Mouse (Mus musculus): ENCODE data around the gene Map4k3. TPM values are rescaled to one million over a fixed set of nuclear protein-coding genes. Genes with fewer than 3 reads are reported as not detected.

Map4k3 gene
- polyA plus RNA-seq, 1 experiment from 2014 or later: 28.8 TPM

DNA sequence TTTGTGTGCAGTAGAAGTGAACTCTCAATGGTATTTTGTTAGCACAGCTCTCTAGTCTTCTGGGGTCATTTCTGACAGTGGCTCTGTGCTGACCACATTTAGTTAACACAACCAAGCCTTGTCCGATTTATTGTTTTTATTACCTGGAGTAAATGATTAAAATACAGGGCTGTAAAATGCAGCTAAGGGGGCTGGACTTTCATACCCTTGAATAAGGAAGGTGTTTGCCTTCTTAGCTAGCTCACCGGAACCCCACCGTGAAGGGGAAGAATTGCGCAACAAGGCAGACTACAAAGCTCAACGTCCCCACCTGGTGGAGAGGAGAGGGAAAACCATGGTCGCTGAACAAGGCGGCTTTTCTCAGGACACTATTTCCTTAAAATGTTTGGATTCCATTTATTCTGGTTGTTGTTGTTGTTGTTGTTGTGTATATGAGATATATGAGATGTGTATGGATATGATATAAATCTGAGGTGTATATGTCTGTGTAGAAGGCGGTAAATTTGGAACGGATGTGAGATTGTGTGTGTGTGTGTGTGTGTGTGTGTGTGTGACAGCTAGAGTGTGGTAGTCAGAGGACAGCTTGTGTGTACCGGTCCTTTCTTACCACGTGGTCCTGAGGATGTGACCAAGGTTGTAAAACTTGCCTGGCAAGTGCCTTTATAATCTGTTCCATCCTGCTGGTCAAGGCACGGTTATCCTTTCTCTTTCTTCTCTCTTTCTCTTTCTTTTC is 167.4 kb downstream of the Map4k3 start:
- no peak overlapping the region for H3K4me3 ChIP-seq (replicated peaks; ENCODE audit: low read length)
- H3K9me3 ChIP-seq (ENCODE audit: control insufficient read depth, low read length): no peaks in the 10 kb centered on the region
- peak; percentile 45 for ATAC-seq
- H3K27me3 ChIP-seq (replicated peaks; ENCODE audit: control insufficient read depth, insufficient read depth, low read length): no peaks in the 10 kb centered on the region
- H3K27ac ChIP-seq (ENCODE audit: low read length): no peak overlapping the region
- H3K36me3 ChIP-seq (ENCODE audit: control insufficient read depth, insufficient read depth): no peaks in the 10 kb centered on the region
- H3K9ac ChIP-seq (replicated peaks; ENCODE audit: low read depth, low read length): no peak overlapping the region
- no peaks in the 10 kb centered on the region for H3K4me1 ChIP-seq (replicated peaks; ENCODE audit: control insufficient read depth, insufficient read depth, low read length)
- 19% methylated on average over 12 of the region's 12 CpGs for WGBS
- no peak overlapping the region for H3K4me2 ChIP-seq (ENCODE audit: low read length)

GRCm38 (mm10) chr17:80559745-80560144 is 168.5 kb downstream of the Map4k3 start:
- Histone ChIP-seq H3K9ac (replicated peaks; ENCODE audit: low read depth, low read length) (no peak overlapping the region), H3K27me3 (replicated peaks; ENCODE audit: control insufficient read depth, insufficient read depth, low read length) (no peaks in the 10 kb centered on the region), H3K36me3 (ENCODE audit: control insufficient read depth, insufficient read depth) (no peaks in the 10 kb centered on the region), H3K4me1 (replicated peaks; ENCODE audit: control insufficient read depth, insufficient read depth, low read length) (no peaks in the 10 kb centered on the region), H3K4me2 (ENCODE audit: low read length) (no peak overlapping the region), H3K9me3 (ENCODE audit: control insufficient read depth, low read length) (no peaks in the 10 kb centered on the region), H3K4me3 (replicated peaks; ENCODE audit: low read length) (no peak overlapping the region), H3K27ac (ENCODE audit: low read length) (no peak overlapping the region)
- WGBS: 82% methylated on average over 4 of the region's 4 CpGs
- ATAC-seq: no peak

- H3K4me1 ChIP-seq (replicated peaks; ENCODE audit: control insufficient read depth, insufficient read depth, low read length): peaks cover 6% of the 10 kb centered on the region
- no peak overlapping the region for H3K9ac ChIP-seq (replicated peaks; ENCODE audit: low read depth, low read length)
- H3K27me3 ChIP-seq (replicated peaks; ENCODE audit: control insufficient read depth, insufficient read depth, low read length): no peaks in the 10 kb centered on the region
- no peak overlapping the region for H3K4me2 ChIP-seq (ENCODE audit: low read length)
- no peaks in the 10 kb centered on the region for H3K36me3 ChIP-seq (ENCODE audit: control insufficient read depth, insufficient read depth)
- H3K27ac ChIP-seq (ENCODE audit: low read length): no peak overlapping the region
- no peaks in the 10 kb centered on the region for H3K9me3 ChIP-seq (ENCODE audit: control insufficient read depth, low read length)
- 36% methylated on average over 11 of the region's 11 CpGs for WGBS
- H3K4me3 ChIP-seq (replicated peaks; ENCODE audit: low read length): no peak overlapping the region
- no peak for ATAC-seq
Measured at GRCm38 (mm10) chr17:80559050-80559449, 169.2 kb downstream of the Map4k3 start.

- 79% methylated on average over 14 of the region's 14 CpGs for WGBS
- H3K9me3 ChIP-seq (ENCODE audit: control insufficient read depth, low read length): no peaks in the 10 kb centered on the region
- ATAC-seq: no peak
Measured at GRCm38 (mm10) chr17:80558583-80558982, 169.7 kb downstream of the Map4k3 start.

GRCm38 (mm10) chr17:80557461-80557860 is 170.8 kb downstream of the Map4k3 start:
- Histone ChIP-seq H3K27ac (ENCODE audit: low read length) (no peak overlapping the region), H3K27me3 (replicated peaks; ENCODE audit: control insufficient read depth, insufficient read depth, low read length) (no peaks in the 10 kb centered on the region), H3K9me3 (ENCODE audit: control insufficient read depth, low read length) (no peaks in the 10 kb centered on the region), H3K36me3 (ENCODE audit: control insufficient read depth, insufficient read depth) (no peaks in the 10 kb centered on the region), H3K4me2 (ENCODE audit: low read length) (no peak overlapping the region), H3K4me3 (replicated peaks; ENCODE audit: low read length) (no peak overlapping the region), H3K4me1 (replicated peaks; ENCODE audit: control insufficient read depth, insufficient read depth, low read length) (peaks cover 11% of the 10 kb centered on the region), H3K9ac (replicated peaks; ENCODE audit: low read depth, low read length) (no peak overlapping the region)
- 96% methylated on average over 5 of the region's 5 CpGs for WGBS
- ATAC-seq: no peak

More at GRCm38 (mm10) chr17:80558583-80558982, 169.7 kb downstream of the Map4k3 start:
- Histone ChIP-seq H3K27ac (ENCODE audit: low read length) (no peak overlapping the region), H3K4me1 (replicated peaks; ENCODE audit: control insufficient read depth, insufficient read depth, low read length) (peaks cover 7% of the 10 kb centered on the region), H3K4me3 (replicated peaks; ENCODE audit: low read length) (no peak overlapping the region), H3K9ac (replicated peaks; ENCODE audit: low read depth, low read length) (no peak overlapping the region), H3K27me3 (replicated peaks; ENCODE audit: control insufficient read depth, insufficient read depth, low read length) (no peaks in the 10 kb centered on the region), H3K4me2 (ENCODE audit: low read length) (no peak overlapping the region), H3K36me3 (ENCODE audit: control insufficient read depth, insufficient read depth) (no peaks in the 10 kb centered on the region)

GRCm38 (mm10) chr17:80553318-80554270 is 174.7 kb downstream of the Map4k3 start:
- peak; percentile 93 for ATAC-seq
- H3K9ac ChIP-seq (replicated peaks; ENCODE audit: low read depth, low read length): peak overlapping the region; percentile 77
- H3K9me3 ChIP-seq (ENCODE audit: control insufficient read depth, low read length): no peaks in the 10 kb centered on the region
- H3K27ac ChIP-seq (ENCODE audit: low read length): peak overlapping the region; percentile 88
- no peaks in the 10 kb centered on the region for H3K27me3 ChIP-seq (replicated peaks; ENCODE audit: control insufficient read depth, insufficient read depth, low read length)
- no peaks in the 10 kb centered on the region for H3K36me3 ChIP-seq (ENCODE audit: control insufficient read depth, insufficient read depth)
- WGBS: 2% methylated on average over 35 of the region's 35 CpGs
- H3K4me2 ChIP-seq (ENCODE audit: low read length): peak overlapping the region; percentile 64
- peak overlapping the region; percentile 75 for H3K4me3 ChIP-seq (replicated peaks; ENCODE audit: low read length)
- H3K4me1 ChIP-seq (replicated peaks; ENCODE audit: control insufficient read depth, insufficient read depth, low read length): peaks cover 11% of the 10 kb centered on the region

GRCm38 (mm10) chr17:80552653-80553052 is 175.6 kb downstream of the Map4k3 start:
- ATAC-seq: no peak
- peak overlapping the region; percentile 64 for H3K4me2 ChIP-seq (ENCODE audit: low read length)
- H3K4me1 ChIP-seq (replicated peaks; ENCODE audit: control insufficient read depth, insufficient read depth, low read length): peaks cover 11% of the 10 kb centered on the region
- no peaks in the 10 kb centered on the region for H3K27me3 ChIP-seq (replicated peaks; ENCODE audit: control insufficient read depth, insufficient read depth, low read length)
- no peaks in the 10 kb centered on the region for H3K9me3 ChIP-seq (ENCODE audit: control insufficient read depth, low read length)
- no peaks in the 10 kb centered on the region for H3K36me3 ChIP-seq (ENCODE audit: control insufficient read depth, insufficient read depth)
- H3K27ac ChIP-seq (ENCODE audit: low read length): peak overlapping the region; percentile 88; the same call in 1 of the 2 replicates
- WGBS: 79% methylated on average over 4 of the region's 4 CpGs
- no peak overlapping the region for H3K4me3 ChIP-seq (replicated peaks; ENCODE audit: low read length)
- H3K9ac ChIP-seq (replicated peaks; ENCODE audit: low read depth, low read length): no peak overlapping the region

- Histone ChIP-seq H3K4me2 (ENCODE audit: low read length) (no peak overlapping the region), H3K36me3 (ENCODE audit: control insufficient read depth, insufficient read depth) (no peaks in the 10 kb centered on the region), H3K27me3 (replicated peaks; ENCODE audit: control insufficient read depth, insufficient read depth, low read length) (no peaks in the 10 kb centered on the region), H3K4me3 (replicated peaks; ENCODE audit: low read length) (no peak overlapping the region), H3K9me3 (ENCODE audit: control insufficient read depth, low read length) (no peaks in the 10 kb centered on the region), H3K9ac (replicated peaks; ENCODE audit: low read depth, low read length) (no peak overlapping the region), H3K4me1 (replicated peaks; ENCODE audit: control insufficient read depth, insufficient read depth, low read length) (peaks cover 11% of the 10 kb centered on the region), H3K27ac (ENCODE audit: low read length) (no peak overlapping the region)
- WGBS: 80% methylated on average over 15 of the region's 15 CpGs
- no peak for ATAC-seq
Measured at GRCm38 (mm10) chr17:80550981-80551380, 177.3 kb downstream of the Map4k3 start.

DNA sequence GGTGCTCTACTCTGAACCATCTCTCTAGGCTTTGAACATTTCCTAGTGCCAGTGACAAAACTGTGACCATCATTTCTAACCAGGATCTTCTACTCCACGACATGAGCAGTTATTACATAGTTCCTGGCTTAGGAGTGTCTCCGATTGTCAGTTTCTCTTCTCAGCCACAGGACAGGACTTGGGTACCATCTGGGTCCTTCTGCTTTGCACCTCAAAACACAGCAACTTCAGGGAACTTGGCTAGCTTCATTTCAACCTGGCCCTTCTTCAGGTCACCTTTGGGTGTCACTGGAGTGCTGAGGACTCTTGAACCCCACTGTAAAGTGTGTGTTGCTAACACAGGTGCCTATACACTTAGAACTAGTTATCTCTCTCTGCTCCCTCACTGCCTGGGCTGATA is 181.4 kb downstream of the Map4k3 start:
- H3K27me3 ChIP-seq (replicated peaks; ENCODE audit: control insufficient read depth, insufficient read depth, low read length): no peaks in the 10 kb centered on the region
- no peak overlapping the region for H3K27ac ChIP-seq (ENCODE audit: low read length)
- H3K4me2 ChIP-seq (ENCODE audit: low read length): no peak overlapping the region
- no peaks in the 10 kb centered on the region for H3K4me1 ChIP-seq (replicated peaks; ENCODE audit: control insufficient read depth, insufficient read depth, low read length)
- H3K4me3 ChIP-seq (replicated peaks; ENCODE audit: low read length): no peak overlapping the region
- H3K9me3 ChIP-seq (ENCODE audit: control insufficient read depth, low read length): no peaks in the 10 kb centered on the region
- no peak overlapping the region for H3K9ac ChIP-seq (replicated peaks; ENCODE audit: low read depth, low read length)
- 82% methylated on average over 2 of the region's 2 CpGs for WGBS
- no peak for ATAC-seq
- no peaks in the 10 kb centered on the region for H3K36me3 ChIP-seq (ENCODE audit: control insufficient read depth, insufficient read depth)

All from forebrain, embryonic 16.5 days (tissue).